ENCODE assay signal across 27 mouse cellular contexts in the genomic region with DNA sequence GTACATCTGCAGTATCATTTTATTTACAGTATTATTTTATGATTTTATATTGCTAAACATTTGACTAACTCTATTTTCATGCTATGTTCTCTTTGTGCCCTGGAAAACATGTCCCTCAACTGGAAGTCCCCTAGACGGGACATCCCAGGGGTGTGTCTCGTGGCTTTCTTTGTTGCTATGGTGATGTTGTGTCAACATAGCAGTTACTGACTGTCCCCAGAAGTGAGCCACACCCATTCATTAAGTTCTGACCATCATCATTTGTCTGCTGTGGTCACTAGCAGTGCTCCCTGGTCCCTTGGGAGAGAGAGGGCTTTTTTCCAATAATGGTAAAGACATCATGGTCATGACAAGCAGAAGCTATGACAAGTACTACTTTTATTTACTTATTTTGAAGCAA.
A peak's percentile ranks its signal among the peaks of the same experiment; 100 is the strongest.
DNase-seq lines count a peak whose midpoint lies in the region; ATAC-seq and TF ChIP-seq lines count a peak whose summit lies in the region.
"Had no signal": no experiment of that assay in that cellular context is flagged by ENCODE, and none has a peak within 500 bp of the region (broad histone marks: within the 10 kb centered on the region; RNA-seq: fewer than 3 reads in every experiment).

No protein-coding gene starts in this region.

- in situ Hi-C loops in CH12.LX (cut with MboI; ENCODE audit: low pct_ligation_motif_present, low pct_unique_long_range_greater_than_20kb, low sequenced_read_pairs): no loop called here

- dilution Hi-C loops in CH12.LX (cut with MboI; ENCODE audit: extremely low pct_ligation_motif_present, extremely low pct_unique_long_range_greater_than_20kb, low sequenced_read_pairs): no loop called here

- H3K9me3 ChIP-seq in CH12.LX (replicated peaks; ENCODE audit: low read length): no peaks in the 10 kb centered on the region
- no peaks in the 10 kb centered on the region for H3K9me3 ChIP-seq in forebrain, embryonic 14.5 days (replicated peaks; ENCODE audit: control insufficient read depth, low read length)
- H3K9me3 ChIP-seq: embryonic facial prominence, embryonic 10.5 days; embryonic facial prominence, embryonic 13.5 days; forebrain, embryonic 12.5 days; heart, embryonic 10.5 days; hindbrain, embryonic 10.5 days; hindbrain, embryonic 13.5 days had no signal

- TF ChIP-seq POLR2A in heart, adult 2 months (IDR thresholded peaks at IDR 0.05; ENCODE audit: insufficient read depth, low read depth, low read length): no peak
- TF ChIP-seq POLR2A in CH12.LX (IDR thresholded peaks at IDR 0.05; ENCODE audit: low read depth, low read length): no peak

- H3K27me3 ChIP-seq in heart, adult 2 months (ENCODE audit: control insufficient read depth, insufficient read depth, low read length): no peaks in the 10 kb centered on the region
- H3K27me3 ChIP-seq in CH12.LX (replicated peaks): no peaks in the 10 kb centered on the region
- H3K27me3 ChIP-seq in forebrain, embryonic 14.5 days (replicated peaks; ENCODE audit: control insufficient read depth, insufficient read depth, low read length): no peaks in the 10 kb centered on the region
- H3K27me3 ChIP-seq: embryonic facial prominence, embryonic 13.5 days; forebrain, embryonic 12.5 days; hindbrain, embryonic 13.5 days had no signal

- no peak for TF ChIP-seq EP300 in heart, adult 2 months (IDR thresholded peaks at IDR 0.05; ENCODE audit: insufficient read depth, low read depth, low read length)
- TF ChIP-seq EP300 in CH12.LX (IDR thresholded peaks at IDR 0.05; ENCODE audit: low read length): no peak

- DNase-seq in heart, adult 2 months: peak in 1 of 2 experiments; percentile 31
- DNase-seq in heart, postnatal 4 days: no peak
- DNase-seq in lung, postnatal 25 days (ENCODE audit: low spot score): peak; percentile 43
- DNase-seq in lung, postnatal 4 days: no peak
- no peak for DNase-seq in CH12.LX (ENCODE audit: extremely low read depth)
- DNase-seq in forebrain, embryonic 14.5 days (ENCODE audit: low spot score): no peak
- DNase-seq: adrenal gland, adult 8-10 months; adrenal gland, postnatal 25 days; cerebellum, adult 11-12 months; cerebellum, adult 8-10 months; cerebellum, postnatal 10 days; cerebellum, postnatal 36 days; embryo, embryonic 11 days; gastrocnemius, postnatal 10 days; gastrocnemius, postnatal 36 days had no signal

- intact Hi-C loops in heart, adult 2 months (cut with DNase I): no loop called here

- no peak overlapping the region for H3K9ac ChIP-seq in heart, adult 2 months (ENCODE audit: low read depth, low read length)
- H3K9ac ChIP-seq in CH12.LX (ENCODE audit: insufficient read depth, low read depth): no peak overlapping the region
- H3K9ac ChIP-seq in forebrain, embryonic 14.5 days (ENCODE audit: low read length): no peak overlapping the region
- H3K9ac ChIP-seq: embryonic facial prominence, embryonic 13.5 days; forebrain, embryonic 12.5 days; hindbrain, embryonic 13.5 days had no signal

- H3K4me3 ChIP-seq in heart, adult 2 months: no peak overlapping the region
- H3K4me3 ChIP-seq in CH12.LX (replicated peaks in 1 of 3; ENCODE audit: low read depth in 2 of 3, low read length in 2 of 3, poor library complexity in 1 of 3): no peak overlapping the region
- no peak overlapping the region for H3K4me3 ChIP-seq in forebrain, embryonic 14.5 days (ENCODE audit: low read depth, low read length)
- H3K4me3 ChIP-seq: embryonic facial prominence, embryonic 10.5 days; embryonic facial prominence, embryonic 13.5 days; erythroblast, embryonic 14.5 days; forebrain, embryonic 12.5 days; heart, embryonic 10.5 days; hindbrain, embryonic 10.5 days; hindbrain, embryonic 13.5 days had no signal

- peak; percentile 64; the same call in 1 of the 2 replicates for ATAC-seq in monocyte, adult 5-6 weeks (replicated peaks; ENCODE audit: insufficient number of reproducible peaks, low FRiP score, low TSS enrichment, poor library complexity, severe bottlenecking)
- no peak for ATAC-seq in forebrain, embryonic 14.5 days
- ATAC-seq: activated CD4-positive, CD25-positive, alpha-beta regulatory T cell, adult 4 months; CD4-positive, CD25-positive, alpha-beta regulatory T cell, adult 4 months; forebrain, embryonic 16.5 days; hindbrain, embryonic 16.5 days had no signal

- H3K4me2 ChIP-seq in CH12.LX (ENCODE audit: insufficient read depth, low read depth, poor library complexity, severe bottlenecking): no peak overlapping the region
- no peak overlapping the region for H3K4me2 ChIP-seq in forebrain, embryonic 14.5 days (ENCODE audit: low read length)
- H3K4me2 ChIP-seq: embryonic facial prominence, embryonic 13.5 days; forebrain, embryonic 12.5 days; hindbrain, embryonic 13.5 days had no signal

- peak overlapping the region; percentile 26 for H3K27ac ChIP-seq in heart, adult 2 months
- H3K27ac ChIP-seq in CH12.LX (ENCODE audit: insufficient read depth, low read depth): no peak overlapping the region
- H3K27ac ChIP-seq in forebrain, embryonic 14.5 days (ENCODE audit: low read depth, low read length): no peak overlapping the region
- H3K27ac ChIP-seq: embryonic facial prominence, embryonic 10.5 days; embryonic facial prominence, embryonic 13.5 days; forebrain, embryonic 12.5 days; heart, embryonic 10.5 days; hindbrain, embryonic 10.5 days; hindbrain, embryonic 13.5 days had no signal

- peaks cover 33% of the 10 kb centered on the region for H3K36me3 ChIP-seq in heart, adult 2 months (ENCODE audit: control insufficient read depth, insufficient read depth, low read length)
- no peaks in the 10 kb centered on the region for H3K36me3 ChIP-seq in CH12.LX (replicated peaks in 1 of 2; ENCODE audit: control insufficient read depth in 1 of 2, insufficient read depth in 1 of 2, low read length in 1 of 2)
- no peaks in the 10 kb centered on the region for H3K36me3 ChIP-seq in forebrain, embryonic 14.5 days (ENCODE audit: control insufficient read depth, insufficient read depth, low read length)
- H3K36me3 ChIP-seq: embryonic facial prominence, embryonic 13.5 days; forebrain, embryonic 12.5 days; hindbrain, embryonic 10.5 days; hindbrain, embryonic 13.5 days had no signal

- no peak for TF ChIP-seq RAD21 in CH12.LX (IDR thresholded peaks at IDR 0.05; ENCODE audit: low read depth, low read length)

- H3K79me2 ChIP-seq in heart, adult 2 months (replicated peaks; ENCODE audit: control insufficient read depth, insufficient read depth, low read length): no peaks in the 10 kb centered on the region; the same call in 1 of the 2 replicates
- H3K79me2 ChIP-seq in CH12.LX (replicated peaks; ENCODE audit: control insufficient read depth, extremely low read depth, insufficient read depth, poor library complexity, severe bottlenecking): no peaks in the 10 kb centered on the region

- H3K4me1 ChIP-seq in heart, adult 2 months (ENCODE audit: control insufficient read depth, insufficient read depth, low read length): peaks cover 27% of the 10 kb centered on the region
- peaks cover 20 to 47% of the 10 kb centered on the region in 2 experiments for H3K4me1 ChIP-seq in CH12.LX (ENCODE audit: control insufficient read depth in 1 of 2, insufficient read depth in 2 of 2)
- no peaks in the 10 kb centered on the region for H3K4me1 ChIP-seq in forebrain, embryonic 14.5 days (ENCODE audit: control insufficient read depth, insufficient read depth, low read length)
- H3K4me1 ChIP-seq: forebrain, embryonic 12.5 days had no signal

- WGBS in heart, adult 2 months: 43% methylated on average over 2 of the region's 2 CpGs
- 69% methylated on average over 2 of the region's 2 CpGs for WGBS in forebrain, embryonic 14.5 days

- TF ChIP-seq CTCF in heart, adult 2 months (IDR thresholded peaks at IDR 0.05): no peak
- no peak for TF ChIP-seq CTCF in CH12.LX (conservative IDR thresholded peaks at IDR 0.05 in 1 of 2, IDR thresholded peaks at IDR 0.05 in 1 of 2; ENCODE audit: low read depth in 2 of 2, low read length in 2 of 2)

TF ChIP-seq in CH12.LX, 34 proteins besides CTCF, POLR2A, EP300 and RAD21:
- TF ChIP-seq SIN3A (IDR thresholded peaks at IDR 0.05; ENCODE audit: low read length) (no peak; the same call in 1 of the 2 replicates), MXI1 (IDR thresholded peaks at IDR 0.05; ENCODE audit: low read depth, low read length) (0 out of 2 replicates have a peak, but pooled peaks have one; percentile 42), RCOR1 (conservative IDR thresholded peaks at IDR 0.05; ENCODE audit: low read depth, low read length) (no peak), NRF1 (IDR thresholded peaks at IDR 0.05; ENCODE audit: low read depth, low read length) (no peak), TCF12 (IDR thresholded peaks at IDR 0.05; ENCODE audit: low read depth, low read length) (0 out of 2 replicates have a peak, but pooled peaks have one; percentile 16), NELFE (IDR thresholded peaks at IDR 0.05; ENCODE audit: low read depth, low read length) (no peak), MAZ (IDR thresholded peaks at IDR 0.05; ENCODE audit: low read depth, low read length) (no peak), MAFK (IDR thresholded peaks at IDR 0.05; ENCODE audit: insufficient replicate concordance, low read length) (no peak), BHLHE40 (IDR thresholded peaks at IDR 0.05; ENCODE audit: low read depth, low read length) (0 out of 2 replicates have a peak, but pooled peaks have one; percentile 13)
